Mouse (Mus musculus): ENCODE measurements around the gene Hdac10. TPM values are rescaled to one million over a fixed set of nuclear protein-coding genes. Genes with fewer than 3 reads are reported as not detected.

Gene Hdac10
- polyA plus RNA-seq, 1 experiment from 2014 or later: 9.8 TPM

DNA sequence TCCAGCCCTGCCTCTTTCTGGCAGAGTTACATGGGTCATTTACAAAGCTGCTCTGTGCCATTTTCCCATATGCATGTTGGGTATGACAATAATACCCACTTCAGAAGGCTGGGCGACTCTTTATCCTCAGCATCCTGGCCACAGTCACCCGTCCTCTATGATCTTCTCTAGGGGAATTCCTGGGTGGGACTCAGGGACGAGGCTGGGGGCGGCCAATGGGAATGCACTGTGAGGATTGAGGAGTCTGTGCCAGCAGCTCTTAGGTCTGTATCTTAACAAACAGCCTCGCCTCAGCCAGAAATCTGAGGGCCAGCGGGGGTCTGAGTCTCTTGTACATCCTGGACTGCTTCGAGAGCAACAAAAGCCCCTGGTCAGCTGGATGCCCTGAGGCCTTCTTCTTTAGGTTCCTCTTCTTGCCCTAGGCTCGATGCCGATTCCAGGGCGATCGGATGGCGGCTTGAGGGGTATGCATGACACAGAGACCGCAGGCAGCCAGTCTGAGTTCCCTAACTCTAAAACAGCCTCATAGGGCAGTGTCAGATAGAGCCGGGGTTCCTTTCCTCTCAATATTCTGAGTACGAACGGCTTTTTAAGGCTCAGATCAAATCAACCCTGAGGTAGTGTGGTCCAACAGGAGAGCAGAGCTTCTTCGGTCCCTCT, 43.9 kb upstream of the Hdac10 start:
- 45% methylated on average over 17 of the region's 17 CpGs for WGBS
- Histone ChIP-seq H3K27me3 (ENCODE audit: control insufficient read depth, insufficient read depth, low read length) (no peaks in the 10 kb centered on the region), H3K4me1 (ENCODE audit: control insufficient read depth, insufficient read depth, low read length) (peaks cover 57% of the 10 kb centered on the region), H3K9me3 (ENCODE audit: control insufficient read depth, low read length) (no peaks in the 10 kb centered on the region), H3K27ac (replicated peaks; ENCODE audit: low read depth, low read length) (no peak overlapping the region; the same call in 1 of the 2 replicates), H3K4me3 (ENCODE audit: low read depth, low read length) (peak overlapping the region; percentile 50), H3K36me3 (ENCODE audit: control insufficient read depth, insufficient read depth, low read length) (peaks cover 10% of the 10 kb centered on the region; the same call in 1 of the 2 replicates), H3K9ac (ENCODE audit: low read length) (peak overlapping the region; percentile 30), H3K4me2 (ENCODE audit: low read depth, severe bottlenecking) (peak overlapping the region; percentile 100)
- ATAC-seq (ENCODE audit: insufficient number of reproducible peaks, low FRiP score, low TSS enrichment, low read depth) (no peak), DNase-seq (ENCODE audit: low spot score) (no peak)

DNA sequence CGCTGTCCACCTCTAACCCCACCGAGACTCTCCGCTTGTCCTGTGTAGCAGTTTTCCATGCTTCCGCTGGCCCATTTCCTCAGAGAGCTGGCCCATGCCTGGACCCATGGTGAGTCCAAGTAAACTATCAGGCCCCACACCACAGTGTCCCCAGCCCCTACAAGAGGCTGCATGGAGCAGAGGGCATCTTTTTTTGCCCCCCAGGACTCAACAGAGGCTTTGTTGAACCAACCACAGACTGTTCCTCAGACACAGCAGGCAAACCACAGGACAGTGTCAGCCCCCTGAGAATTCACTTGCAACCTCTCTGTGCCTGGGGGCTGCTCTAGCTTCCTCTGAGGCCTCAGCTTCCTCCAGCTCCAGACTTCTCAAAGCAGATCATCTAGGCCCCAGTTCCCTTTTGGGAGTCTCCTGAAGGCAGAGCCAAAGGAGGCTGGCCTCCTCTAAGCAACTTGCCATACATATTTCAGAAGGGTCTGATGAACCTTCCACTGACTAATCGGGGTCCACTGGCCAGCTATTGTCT, 43.1 kb upstream of the Hdac10 start:
- ATAC-seq (ENCODE audit: insufficient number of reproducible peaks, low FRiP score, low TSS enrichment, low read depth) (no peak), DNase-seq (ENCODE audit: low spot score) (no peak)
- no peaks in the 10 kb centered on the region for H3K9me3 ChIP-seq (ENCODE audit: control insufficient read depth, low read length)
- H3K36me3 ChIP-seq (ENCODE audit: control insufficient read depth, insufficient read depth, low read length): peaks cover 17% of the 10 kb centered on the region; the same call in 1 of the 2 replicates
- H3K4me1 ChIP-seq (ENCODE audit: control insufficient read depth, insufficient read depth, low read length): peaks cover 49% of the 10 kb centered on the region
- H3K27ac ChIP-seq (replicated peaks; ENCODE audit: low read depth, low read length): no peak overlapping the region
- 92% methylated on average over 5 of the region's 5 CpGs for WGBS
- H3K4me2 ChIP-seq (ENCODE audit: low read depth, severe bottlenecking): no peak overlapping the region
- no peaks in the 10 kb centered on the region for H3K27me3 ChIP-seq (ENCODE audit: control insufficient read depth, insufficient read depth, low read length)
- no peak overlapping the region for H3K9ac ChIP-seq (ENCODE audit: low read length)
- H3K4me3 ChIP-seq (ENCODE audit: low read depth, low read length): no peak overlapping the region

DNA sequence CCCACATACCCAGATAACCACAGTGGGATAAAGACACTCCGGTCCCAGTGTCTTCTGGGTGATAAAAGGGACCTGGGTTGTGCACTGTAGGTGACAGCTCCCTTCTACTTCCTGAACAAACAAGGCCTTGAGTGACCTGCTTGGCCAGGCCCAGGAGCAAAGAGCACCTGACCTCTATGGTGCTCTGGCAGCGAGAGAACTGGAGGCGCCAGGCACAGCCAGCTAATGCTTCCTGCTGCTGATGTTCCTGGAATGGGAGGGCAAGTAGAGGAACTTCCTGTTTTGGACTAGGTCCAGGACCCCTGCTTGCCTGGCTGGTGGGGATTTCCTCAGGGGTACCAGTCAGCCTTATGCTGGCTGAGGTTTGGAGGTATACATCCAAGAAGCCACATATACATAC, 41.6 kb upstream of the Hdac10 start:
- no peak overlapping the region for H3K4me3 ChIP-seq (ENCODE audit: low read depth, low read length)
- H3K27ac ChIP-seq (replicated peaks; ENCODE audit: low read depth, low read length): 0 out of 2 replicates have a peak overlapping the region, but pooled peaks have one; percentile 52
- DNase-seq (ENCODE audit: low spot score) (no peak), ATAC-seq (ENCODE audit: insufficient number of reproducible peaks, low FRiP score, low TSS enrichment, low read depth) (peak; percentile 5; the same call in 1 of the 2 replicates)
- peaks cover 44% of the 10 kb centered on the region for H3K4me1 ChIP-seq (ENCODE audit: control insufficient read depth, insufficient read depth, low read length)
- H3K27me3 ChIP-seq (ENCODE audit: control insufficient read depth, insufficient read depth, low read length): no peaks in the 10 kb centered on the region
- no peaks in the 10 kb centered on the region for H3K9me3 ChIP-seq (ENCODE audit: control insufficient read depth, low read length)
- no peak overlapping the region for H3K4me2 ChIP-seq (ENCODE audit: low read depth, severe bottlenecking)
- no peak overlapping the region for H3K9ac ChIP-seq (ENCODE audit: low read length)
- peaks cover 31% of the 10 kb centered on the region for H3K36me3 ChIP-seq (ENCODE audit: control insufficient read depth, insufficient read depth, low read length)
- WGBS: 59% methylated on average over 3 of the region's 3 CpGs

DNA sequence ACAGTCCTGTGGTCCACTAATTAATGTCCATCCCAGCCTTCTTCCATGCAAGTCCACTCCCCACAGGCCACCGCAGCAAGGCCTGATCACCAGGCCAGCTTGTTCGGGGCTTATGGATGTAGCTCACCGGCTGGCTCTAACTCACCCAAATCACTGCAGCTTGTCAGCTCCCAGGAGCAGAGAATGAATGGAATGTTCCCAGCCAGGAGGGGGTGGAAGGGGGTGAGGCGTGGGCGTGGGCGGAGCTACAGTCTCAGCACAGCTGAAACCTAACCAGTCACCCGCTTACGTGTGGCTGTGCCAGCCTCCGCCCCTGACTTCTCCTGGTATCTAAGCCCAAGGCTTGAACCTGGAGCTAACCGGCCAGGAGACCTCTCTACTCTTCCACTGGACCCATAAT, 40.9 kb upstream of the Hdac10 start:
- H3K4me2 ChIP-seq (ENCODE audit: low read depth, severe bottlenecking): peak overlapping the region; percentile 28; the same call in 1 of the 2 replicates
- H3K27me3 ChIP-seq (ENCODE audit: control insufficient read depth, insufficient read depth, low read length): no peaks in the 10 kb centered on the region
- no peak overlapping the region for H3K4me3 ChIP-seq (ENCODE audit: low read depth, low read length)
- H3K36me3 ChIP-seq (ENCODE audit: control insufficient read depth, insufficient read depth, low read length): peaks cover 33% of the 10 kb centered on the region
- H3K4me1 ChIP-seq (ENCODE audit: control insufficient read depth, insufficient read depth, low read length): peaks cover 44% of the 10 kb centered on the region
- no peak overlapping the region for H3K9ac ChIP-seq (ENCODE audit: low read length)
- H3K27ac ChIP-seq (replicated peaks; ENCODE audit: low read depth, low read length): peak overlapping the region; percentile 52; the same call in 1 of the 2 replicates
- no peaks in the 10 kb centered on the region for H3K9me3 ChIP-seq (ENCODE audit: control insufficient read depth, low read length)
- 4% methylated on average over 10 of the region's 10 CpGs for WGBS
- peak; percentile 72 for ATAC-seq (ENCODE audit: insufficient number of reproducible peaks, low FRiP score, low TSS enrichment, low read depth)
- DNase-seq (ENCODE audit: low spot score): peak; percentile 87

DNA sequence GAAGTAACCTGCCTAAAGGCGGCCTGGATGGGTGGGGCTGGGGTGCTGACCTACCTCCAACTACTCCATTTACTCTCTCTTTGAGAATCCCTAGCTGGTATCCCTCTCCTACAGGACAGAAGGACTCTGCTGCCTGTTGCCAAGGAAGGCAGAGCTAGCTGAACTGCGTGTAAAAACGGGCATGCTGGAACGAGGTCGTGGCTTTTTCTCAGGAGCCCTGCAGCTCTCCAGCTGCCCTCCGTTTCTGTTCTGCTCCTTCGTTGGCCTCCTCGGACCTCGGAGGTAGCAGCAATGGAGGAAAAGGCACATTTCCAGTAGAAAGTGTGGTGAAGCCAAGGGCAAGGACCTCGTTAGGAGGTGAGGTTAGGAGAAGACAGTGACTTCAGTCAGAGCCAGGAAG, 40.4 kb upstream of the Hdac10 start:
- Histone ChIP-seq H3K36me3 (ENCODE audit: control insufficient read depth, insufficient read depth, low read length) (peaks cover 35% of the 10 kb centered on the region), H3K9ac (ENCODE audit: low read length) (peak overlapping the region; percentile 27; the same call in 1 of the 2 replicates), H3K9me3 (ENCODE audit: control insufficient read depth, low read length) (no peaks in the 10 kb centered on the region), H3K27me3 (ENCODE audit: control insufficient read depth, insufficient read depth, low read length) (no peaks in the 10 kb centered on the region), H3K4me1 (ENCODE audit: control insufficient read depth, insufficient read depth, low read length) (peaks cover 41% of the 10 kb centered on the region), H3K4me3 (ENCODE audit: low read depth, low read length) (no peak overlapping the region), H3K27ac (replicated peaks; ENCODE audit: low read depth, low read length) (no peak overlapping the region; the same call in 1 of the 2 replicates), H3K4me2 (ENCODE audit: low read depth, severe bottlenecking) (no peak overlapping the region; the same call in 1 of the 2 replicates)
- DNase-seq (ENCODE audit: low spot score): no peak
- WGBS: 68% methylated on average over 10 of the region's 10 CpGs
- ATAC-seq (ENCODE audit: insufficient number of reproducible peaks, low FRiP score, low TSS enrichment, low read depth): no peak

DNA sequence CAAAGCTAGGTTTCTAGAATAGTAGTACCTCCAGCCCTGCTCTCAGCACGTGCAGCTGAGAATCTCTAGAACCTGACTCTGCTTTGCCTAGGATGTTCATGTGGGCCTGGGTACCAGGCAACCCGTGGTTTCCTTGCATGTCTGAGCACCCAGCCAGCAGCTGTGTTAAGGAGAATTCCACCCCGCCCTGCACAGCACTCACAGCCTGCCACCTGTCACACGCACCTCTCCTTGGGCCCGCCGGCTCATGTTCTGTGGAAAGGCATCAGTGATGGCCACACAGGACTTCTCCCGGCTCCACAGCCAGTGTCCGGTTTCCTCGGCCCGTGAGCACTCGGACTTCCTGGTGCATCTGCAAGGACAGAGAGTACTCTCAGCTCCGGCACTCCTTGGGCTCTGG, 37.0 kb upstream of the Hdac10 start:
- ATAC-seq (ENCODE audit: insufficient number of reproducible peaks, low FRiP score, low TSS enrichment, low read depth): no peak
- H3K9ac ChIP-seq (ENCODE audit: low read length): no peak overlapping the region
- no peak overlapping the region for H3K4me3 ChIP-seq (ENCODE audit: low read depth, low read length)
- H3K9me3 ChIP-seq (ENCODE audit: control insufficient read depth, low read length): no peaks in the 10 kb centered on the region
- no peak overlapping the region for H3K4me2 ChIP-seq (ENCODE audit: low read depth, severe bottlenecking)
- no peaks in the 10 kb centered on the region for H3K27me3 ChIP-seq (ENCODE audit: control insufficient read depth, insufficient read depth, low read length)
- no peak for DNase-seq (ENCODE audit: low spot score)
- 96% methylated on average over 12 of the region's 12 CpGs for WGBS
- no peak overlapping the region for H3K27ac ChIP-seq (replicated peaks; ENCODE audit: low read depth, low read length)
- H3K4me1 ChIP-seq (ENCODE audit: control insufficient read depth, insufficient read depth, low read length): peaks cover 18% of the 10 kb centered on the region
- peaks cover 55% of the 10 kb centered on the region for H3K36me3 ChIP-seq (ENCODE audit: control insufficient read depth, insufficient read depth, low read length)

DNA sequence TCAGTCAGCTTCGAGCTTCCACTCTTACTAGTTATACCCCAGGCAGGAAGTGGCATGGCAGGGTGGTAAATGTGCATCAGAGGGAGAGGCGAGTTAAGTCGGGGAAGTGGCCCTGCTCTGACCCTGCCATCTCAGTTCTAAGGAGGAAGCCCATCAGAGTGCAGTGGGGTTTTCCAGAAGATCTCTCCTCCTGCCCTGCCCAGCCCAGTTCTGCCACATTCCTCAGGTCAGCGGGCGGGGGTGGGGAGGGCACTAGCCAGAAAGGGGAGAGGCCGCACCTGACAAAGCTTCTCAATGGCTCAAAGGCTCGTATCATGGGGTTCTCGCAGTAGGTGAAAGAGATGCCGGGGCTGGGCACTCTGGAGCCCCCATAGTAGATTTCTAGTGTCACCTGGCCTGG, 32.9 kb upstream of the Hdac10 start:
- ATAC-seq (ENCODE audit: insufficient number of reproducible peaks, low FRiP score, low TSS enrichment, low read depth) (no peak), DNase-seq (ENCODE audit: low spot score) (no peak)
- no peaks in the 10 kb centered on the region for H3K9me3 ChIP-seq (ENCODE audit: control insufficient read depth, low read length)
- H3K4me3 ChIP-seq (ENCODE audit: low read depth, low read length): no peak overlapping the region
- no peak overlapping the region for H3K9ac ChIP-seq (ENCODE audit: low read length)
- H3K4me2 ChIP-seq (ENCODE audit: low read depth, severe bottlenecking): no peak overlapping the region
- no peaks in the 10 kb centered on the region for H3K4me1 ChIP-seq (ENCODE audit: control insufficient read depth, insufficient read depth, low read length)
- 87% methylated on average over 9 of the region's 9 CpGs for WGBS
- no peaks in the 10 kb centered on the region for H3K27me3 ChIP-seq (ENCODE audit: control insufficient read depth, insufficient read depth, low read length)
- H3K36me3 ChIP-seq (ENCODE audit: control insufficient read depth, insufficient read depth, low read length): peaks cover 58% of the 10 kb centered on the region
- H3K27ac ChIP-seq (replicated peaks; ENCODE audit: low read depth, low read length): no peak overlapping the region

DNA sequence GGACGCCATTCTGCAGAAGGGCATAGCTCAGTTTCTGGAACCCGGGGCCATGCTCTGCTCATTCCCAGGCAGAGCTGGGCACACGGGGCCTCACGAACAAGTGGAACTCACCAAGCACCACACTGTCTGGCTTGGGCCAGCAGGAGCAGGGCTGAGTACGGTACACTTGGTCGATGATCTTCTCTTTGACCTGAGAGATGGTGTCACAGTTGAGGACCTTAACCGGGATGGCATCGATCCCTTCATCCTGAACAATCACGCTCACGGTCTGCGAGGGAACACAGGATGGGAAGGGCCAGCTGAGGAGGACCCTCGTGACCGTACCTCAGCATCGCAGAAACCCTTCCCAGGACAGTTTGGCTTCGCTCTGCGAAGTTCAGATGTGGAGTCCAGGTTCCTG, 30.0 kb upstream of the Hdac10 start:
- Histone ChIP-seq H3K27ac (replicated peaks; ENCODE audit: low read depth, low read length) (no peak overlapping the region), H3K4me1 (ENCODE audit: control insufficient read depth, insufficient read depth, low read length) (no peaks in the 10 kb centered on the region), H3K36me3 (ENCODE audit: control insufficient read depth, insufficient read depth, low read length) (peaks cover 57% of the 10 kb centered on the region), H3K4me2 (ENCODE audit: low read depth, severe bottlenecking) (no peak overlapping the region), H3K4me3 (ENCODE audit: low read depth, low read length) (no peak overlapping the region), H3K9me3 (ENCODE audit: control insufficient read depth, low read length) (no peaks in the 10 kb centered on the region), H3K9ac (ENCODE audit: low read length) (no peak overlapping the region), H3K27me3 (ENCODE audit: control insufficient read depth, insufficient read depth, low read length) (no peaks in the 10 kb centered on the region)
- DNase-seq (ENCODE audit: low spot score): no peak
- WGBS: 95% methylated on average over 16 of the region's 16 CpGs
- no peak for ATAC-seq (ENCODE audit: insufficient number of reproducible peaks, low FRiP score, low TSS enrichment, low read depth)

Measured in limb, embryonic 11.5 days (tissue).